Mouse (Mus musculus): Measurements from ENCODE around the gene St6gal2.

The St6gal2 gene

GRCm38 (mm10) chr17:55445250-55446184 is at the start of gene St6gal2:
TSS of gene St6gal2 (plus strand) at chr17:55445382.
- CTCF ChIA-PET: no interaction called here

- CTCF ChIA-PET: no interaction called here
Observed at GRCm38 (mm10) chr17:55406043-55406442, 39.1 kb upstream of the St6gal2 start.

GRCm38 (mm10) chr17:55416519-55416918 is 28.7 kb upstream of the St6gal2 start:
- CTCF ChIA-PET: no interaction called here

- CTCF ChIA-PET: no interaction called here
Observed at GRCm38 (mm10) chr17:55446185-55446527, 974 bp downstream of the St6gal2 start.

GRCm38 (mm10) chr17:55446698-55447097 is 1.5 kb downstream of the St6gal2 start:
- CTCF ChIA-PET: no interaction called here

GRCm38 (mm10) chr17:55450943-55451342 is 5.8 kb downstream of the St6gal2 start:
- CTCF ChIA-PET: no interaction called here

GRCm38 (mm10) chr17:55454487-55454886 is 9.3 kb downstream of the St6gal2 start:
- CTCF ChIA-PET: no interaction called here

- CTCF ChIA-PET: no interaction called here
Observed at GRCm38 (mm10) chr17:55460187-55460586, 15.0 kb downstream of the St6gal2 start.

GRCm38 (mm10) chr17:55467579-55467978 is 22.4 kb downstream of the St6gal2 start:
- CTCF ChIA-PET: no interaction called here

GRCm38 (mm10) chr17:55468963-55469362 is 23.8 kb downstream of the St6gal2 start:
- CTCF ChIA-PET: no interaction called here

GRCm38 (mm10) chr17:55475974-55476373 is 30.8 kb downstream of the St6gal2 start:
- CTCF ChIA-PET: no interaction called here

GRCm38 (mm10) chr17:55477361-55477760 is 32.2 kb downstream of the St6gal2 start:
- CTCF ChIA-PET: no interaction called here

- CTCF ChIA-PET: no interaction called here
Observed at GRCm38 (mm10) chr17:55479367-55479766, 34.2 kb downstream of the St6gal2 start.

GRCm38 (mm10) chr17:55484108-55484870 is 39.1 kb downstream of the St6gal2 start:
- CTCF ChIA-PET: no interaction called here

GRCm38 (mm10) chr17:55531872-55532271 is 86.7 kb downstream of the St6gal2 start:
- CTCF ChIA-PET: interaction anchor here (0.6 kb wide), 1 partner anchor 30 kb away, joined by 4 read pairs; no protein-coding TSS in a partner anchor

GRCm38 (mm10) chr17:55548476-55548875 is 103.3 kb downstream of the St6gal2 start:
- CTCF ChIA-PET: no interaction called here

- CTCF ChIA-PET: interaction anchor here (0.7 kb wide), 1 partner anchor 30 kb away, joined by 4 read pairs; no protein-coding TSS in a partner anchor
Observed at GRCm38 (mm10) chr17:55561774-55562173, 116.6 kb downstream of the St6gal2 start.

Data from spleen, embryonic (tissue).